Mouse (Mus musculus) gastrocnemius, adult 18-20 months (tissue): Measurements from ENCODE around the gene Ctla4. TPM values are rescaled to one million over a fixed set of nuclear protein-coding genes. Genes with fewer than 3 reads are reported as not detected.

Experiments used
- DNase-seq: peaks from one replicate; pipeline ENCODE4 v3.0.0; 2021; ENCODE audit warnings: low spot score
- total RNA-seq, 2 experiments: library from RNA; stranded (reverse); gene quantifications; 2 replicates each; pipeline ENCODE4 v1.2.3; 2021

Ctla4 gene
- total RNA-seq, 2 experiments from 2014 or later = 0.25 TPM; not detected in 1

- no peak for DNase-seq
Observed at GRCm38 (mm10) chr1:60920493-60921355, 33.9 kb downstream of the Ctla4 start.

DNA sequence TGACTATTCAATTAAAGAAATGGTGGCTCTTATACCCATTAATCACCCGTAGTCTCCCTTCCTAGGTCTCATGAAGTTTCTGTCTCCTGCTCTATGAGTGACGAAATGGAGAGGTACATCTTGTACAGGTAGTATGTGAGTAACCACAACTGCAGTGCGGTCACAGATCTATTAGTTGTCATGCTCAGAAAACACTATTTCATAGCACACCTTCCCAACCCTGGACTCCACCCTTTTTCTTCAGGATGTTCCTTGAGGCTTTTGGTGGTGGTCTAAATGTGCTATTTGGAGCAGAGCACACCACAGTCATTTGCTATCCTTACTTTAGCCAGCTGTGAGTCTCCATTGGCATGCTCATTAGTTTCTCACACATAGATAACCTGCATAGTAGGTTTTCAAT, 42.2 kb downstream of the Ctla4 start:
- DNase-seq = no peak

- DNase-seq = no peak
Observed at GRCm38 (mm10) chr1:60930397-60930796, 43.6 kb downstream of the Ctla4 start.

- DNase-seq = peak; percentile 28
Observed at GRCm38 (mm10) chr1:60935968-60936581, 49.3 kb downstream of the Ctla4 start.

DNA sequence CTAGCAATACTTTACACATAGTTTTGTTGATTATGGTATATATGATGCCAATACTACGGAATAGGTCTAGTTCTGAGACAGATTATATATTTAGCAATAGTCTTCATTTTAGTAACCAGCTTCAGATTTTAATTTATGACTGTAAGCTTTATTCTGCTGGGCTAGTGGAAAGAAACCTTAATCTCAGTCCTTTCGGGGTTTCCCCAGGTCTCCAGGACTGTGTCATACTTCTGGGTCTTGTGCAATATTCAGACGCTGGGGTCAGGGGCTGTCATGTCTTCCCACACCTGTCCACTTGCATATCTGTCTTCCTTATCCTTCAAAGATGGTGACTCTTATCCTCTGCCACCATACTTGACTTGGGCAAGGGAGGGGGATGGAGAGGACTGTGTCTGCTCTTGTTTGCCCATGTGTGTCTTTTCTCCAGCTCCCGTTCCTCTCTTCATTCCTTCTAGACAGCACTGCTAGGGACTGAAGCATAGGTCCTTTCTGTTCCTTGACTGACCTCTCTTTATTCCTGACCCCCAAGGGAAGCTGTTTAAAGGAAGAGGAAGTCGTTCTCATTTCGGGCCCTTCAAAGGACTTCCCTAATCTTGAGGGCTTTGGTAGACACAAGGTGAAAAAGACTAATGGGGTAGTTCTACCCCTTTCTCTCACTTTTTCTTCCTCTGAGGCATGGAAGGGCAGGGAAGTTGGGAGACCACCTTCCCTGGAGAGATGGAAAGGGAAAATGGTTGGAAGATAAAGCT, 50.3 kb downstream of the Ctla4 start:
- DNase-seq = no peak

GRCm38 (mm10) chr1:60938256-60938655, 51.5 kb downstream of the Ctla4 start:
- DNase-seq = no peak

GRCm38 (mm10) chr1:60938974-60939373, 52.2 kb downstream of the Ctla4 start:
- no peak for DNase-seq

GRCm38 (mm10) chr1:60940023-60940422, 53.2 kb downstream of the Ctla4 start:
- no peak for DNase-seq

DNA sequence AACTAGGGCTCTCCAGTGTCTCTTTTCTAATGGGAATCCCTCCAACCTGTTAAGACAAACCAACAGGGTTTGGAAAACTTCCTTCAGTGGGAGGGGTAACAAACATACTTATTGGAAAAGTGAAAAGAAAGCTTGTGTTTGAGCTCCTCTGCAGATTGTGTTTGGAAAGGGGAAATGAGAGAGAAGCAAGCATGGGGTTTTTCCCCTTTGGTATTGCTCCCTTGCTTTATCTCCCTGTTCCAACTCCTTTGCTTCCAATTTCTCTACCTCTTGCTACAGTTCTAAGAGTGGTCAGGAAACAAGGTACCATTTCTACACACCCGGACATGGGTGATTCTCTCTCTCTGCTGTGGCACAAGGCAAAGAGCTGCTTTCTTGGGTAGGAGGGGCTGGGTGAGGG, 53.8 kb downstream of the Ctla4 start:
- no peak for DNase-seq

- no peak for DNase-seq
Observed at GRCm38 (mm10) chr1:60941056-60942048, 54.6 kb downstream of the Ctla4 start.

- DNase-seq = no peak
Observed at GRCm38 (mm10) chr1:60942921-60943320, 56.1 kb downstream of the Ctla4 start.

DNA sequence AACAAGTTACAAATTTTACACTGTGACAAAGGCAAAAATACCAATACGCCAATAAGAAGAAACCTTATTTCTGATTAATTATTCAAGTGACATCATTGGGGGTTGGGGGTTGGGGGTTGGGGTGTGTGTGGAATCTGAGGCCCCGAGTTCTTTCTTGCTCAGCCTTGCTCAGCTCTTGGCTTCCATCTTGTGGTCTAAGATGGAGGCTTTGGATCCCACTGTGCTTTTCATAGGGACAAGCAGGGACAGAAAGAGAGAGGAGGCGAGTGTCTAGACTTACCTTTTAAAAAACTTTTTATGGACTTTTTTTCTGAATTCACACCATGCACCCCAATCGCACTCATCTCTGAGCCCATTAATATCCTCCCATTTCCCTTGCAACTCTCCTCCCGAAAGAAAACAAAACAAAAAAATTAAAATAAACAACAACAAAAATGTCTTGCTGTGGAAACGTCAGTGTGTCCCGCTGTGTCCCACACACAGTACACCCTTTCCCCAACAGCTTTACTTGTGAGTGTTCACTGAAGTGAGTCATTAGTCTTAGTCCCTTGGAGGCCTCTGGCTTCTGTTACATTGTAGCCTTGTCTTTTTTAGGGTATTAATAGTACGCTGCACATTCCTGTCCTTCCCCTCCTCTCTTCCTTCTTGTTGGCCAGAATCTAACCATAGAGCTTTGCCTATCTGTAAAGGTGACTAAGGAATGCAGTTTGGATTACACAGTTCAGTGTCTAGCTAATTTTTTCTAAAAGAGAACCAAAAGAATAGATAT, 59.0 kb downstream of the Ctla4 start:
- no peak for DNase-seq

- DNase-seq = no peak
Observed at GRCm38 (mm10) chr1:60948112-60948511, 61.3 kb downstream of the Ctla4 start.

DNA sequence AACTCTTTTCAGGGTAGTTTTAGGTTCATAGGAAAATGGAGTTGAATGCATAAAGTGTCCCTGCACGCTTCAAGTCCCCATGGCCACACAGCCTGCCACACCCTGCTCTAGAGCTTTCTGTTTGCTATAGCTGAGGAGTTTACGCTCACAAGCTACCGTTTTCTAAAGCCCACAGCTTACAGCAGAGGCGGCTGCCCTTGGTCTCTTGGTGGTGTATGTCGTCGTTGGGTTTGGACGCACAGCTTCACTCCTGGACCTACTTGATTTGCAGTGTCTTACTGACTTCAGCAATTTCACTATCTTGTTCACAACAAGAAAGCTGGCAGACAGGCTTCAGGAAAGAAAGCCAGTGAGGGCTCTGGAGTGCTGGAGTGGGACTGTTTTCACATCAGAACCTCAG, 66.2 kb downstream of the Ctla4 start:
- peak; percentile 21 for DNase-seq

GRCm38 (mm10) chr1:60953686-60954085, 66.9 kb downstream of the Ctla4 start:
- no peak for DNase-seq

GRCm38 (mm10) chr1:60954759-60955158, 68.0 kb downstream of the Ctla4 start:
- DNase-seq = peak; percentile 42

- DNase-seq = no peak
Observed at GRCm38 (mm10) chr1:60955186-60955585, 68.4 kb downstream of the Ctla4 start.

DNA sequence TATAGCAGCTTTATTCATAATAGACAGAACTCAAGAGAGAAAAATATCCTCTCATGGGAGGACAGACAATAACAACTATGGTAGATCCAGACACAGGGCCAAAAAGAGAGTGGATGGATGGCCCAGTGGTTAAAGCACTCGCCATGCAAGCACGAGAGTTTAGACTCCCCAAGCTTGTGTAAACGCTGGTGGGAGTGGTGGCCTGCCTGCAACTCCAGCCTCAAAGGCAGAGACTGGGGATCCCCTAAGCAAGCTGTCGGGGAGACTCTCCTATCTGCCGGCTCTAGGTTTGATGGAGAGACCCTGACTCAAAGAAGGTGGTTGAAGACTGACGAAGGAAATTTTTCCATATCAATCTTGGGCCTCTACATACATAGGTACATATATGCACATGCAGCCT, 69.4 kb downstream of the Ctla4 start:
- DNase-seq = no peak

DNA sequence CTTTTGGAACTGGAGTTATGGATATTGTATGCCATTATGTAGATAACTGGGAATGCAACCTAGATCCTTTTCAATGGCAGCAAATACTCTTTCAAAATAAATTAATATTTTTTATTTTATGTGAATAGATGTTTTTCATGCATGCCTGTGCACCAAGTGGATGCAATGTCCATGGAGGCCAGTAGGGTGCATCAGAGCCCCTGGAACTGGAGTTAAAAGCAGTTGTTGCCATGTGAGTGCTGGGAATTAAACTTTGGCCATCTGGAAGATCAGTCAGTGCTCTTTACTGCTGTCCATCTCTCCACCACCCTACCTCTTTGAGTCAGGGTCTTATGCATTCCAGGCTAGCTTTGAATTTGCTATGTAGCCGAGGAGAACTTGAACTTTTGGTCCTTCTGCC, 71.5 kb downstream of the Ctla4 start:
- no peak for DNase-seq

GRCm38 (mm10) chr1:60959246-60959645, 72.4 kb downstream of the Ctla4 start:
- DNase-seq = no peak
